Mouse (Mus musculus): ENCODE data around the gene Gm28036. TPM values are rescaled to one million over a fixed set of nuclear protein-coding genes. Genes with fewer than 3 reads are reported as not detected.
A peak's percentile ranks its signal among the peaks of the same experiment; 100 is the strongest.
"Not testable (repeated sequence)": the region's sequence is repeated elsewhere in the genome, so short reads cannot be mapped to it uniquely, and the experiment has no call there.

Gene Gm28036
- total and polyA plus RNA-seq, 2 experiments from 2014 or later: 10.1 to 56.8 TPM

DNA sequence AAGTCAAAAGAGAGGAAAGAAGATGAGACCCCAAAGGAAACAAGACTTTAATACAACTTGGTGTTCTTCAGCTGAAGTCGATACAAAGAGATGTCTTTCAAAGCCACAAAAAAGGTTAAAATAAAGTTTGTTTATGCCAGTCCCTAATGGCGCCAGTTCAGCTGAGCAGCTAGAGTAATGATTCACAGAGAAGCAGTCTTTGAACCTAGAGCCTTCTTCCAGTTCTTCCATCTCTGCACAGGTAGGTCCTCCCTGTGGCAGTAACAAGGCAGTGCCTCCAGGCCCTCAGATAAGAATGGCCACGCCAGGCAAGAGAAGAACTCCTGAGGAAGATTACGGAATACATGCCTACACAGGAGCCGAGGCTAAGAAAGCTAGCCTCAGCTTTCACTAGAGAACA is 3.2 kb downstream of the Gm28036 start:
- H3K36me3 ChIP-seq (ENCODE audit: insufficient read depth, low read length): peaks cover 28% of the 10 kb centered on the region
- H3K9ac ChIP-seq (replicated peaks; ENCODE audit: low read length, poor library complexity, severe bottlenecking): no peak overlapping the region
- no peaks in the 10 kb centered on the region for H3K4me1 ChIP-seq (ENCODE audit: insufficient read depth, low read length)
- H3K27me3 ChIP-seq (ENCODE audit: insufficient read depth, low read length): no peaks in the 10 kb centered on the region
- WGBS: 94% methylated on average over 5 of the region's 5 CpGs
- no peak overlapping the region for H3K4me3 ChIP-seq (ENCODE audit: low read depth, low read length)
- no peak for TF ChIP-seq CTCF (IDR thresholded peaks at IDR 0.05)
- no peak overlapping the region for H3K4me2 ChIP-seq (ENCODE audit: low read depth, low read length, poor library complexity, severe bottlenecking)
- DNase-seq (ENCODE audit: low spot score) (no peak), ATAC-seq (ENCODE audit: low FRiP score) (no peak)
- H3K27ac ChIP-seq (ENCODE audit: low read depth, low read length): no peak overlapping the region
- H3K9me3 ChIP-seq (ENCODE audit: low read length): no peaks in the 10 kb centered on the region

DNA sequence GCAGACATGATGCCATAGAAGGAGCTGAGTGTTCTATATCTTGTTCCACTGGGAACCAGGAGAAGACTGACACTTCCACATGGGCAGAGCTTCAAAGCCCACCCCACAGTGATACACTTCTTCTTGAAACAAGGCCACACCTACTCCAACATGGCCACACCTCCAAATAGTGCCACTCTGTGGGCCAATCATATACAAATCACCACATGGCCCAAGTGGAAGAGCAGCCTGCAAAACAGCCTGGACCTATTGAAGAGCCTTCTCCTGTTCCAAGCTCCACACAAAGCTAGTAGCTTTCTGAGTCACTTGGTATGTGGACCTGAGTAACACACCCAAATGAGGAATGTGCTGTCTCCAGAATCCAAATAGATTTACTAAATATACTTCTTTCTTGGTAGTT is 7.3 kb downstream of the Gm28036 start:
- H3K9ac ChIP-seq (replicated peaks; ENCODE audit: low read length, poor library complexity, severe bottlenecking): no peak overlapping the region
- TF ChIP-seq CTCF (IDR thresholded peaks at IDR 0.05): no peak
- no peaks in the 10 kb centered on the region for H3K9me3 ChIP-seq (ENCODE audit: low read length)
- H3K27ac ChIP-seq (ENCODE audit: low read depth, low read length): no peak overlapping the region
- no peak for DNase-seq (ENCODE audit: low spot score)
- no peak for ATAC-seq (ENCODE audit: low FRiP score)
- peaks cover 8% of the 10 kb centered on the region for H3K36me3 ChIP-seq (ENCODE audit: insufficient read depth, low read length)
- H3K4me2 ChIP-seq (ENCODE audit: low read depth, low read length, poor library complexity, severe bottlenecking): no peak overlapping the region
- H3K4me1 ChIP-seq (ENCODE audit: insufficient read depth, low read length): no peaks in the 10 kb centered on the region
- no peaks in the 10 kb centered on the region for H3K27me3 ChIP-seq (ENCODE audit: insufficient read depth, low read length)
- H3K4me3 ChIP-seq (ENCODE audit: low read depth, low read length): no peak overlapping the region

DNA sequence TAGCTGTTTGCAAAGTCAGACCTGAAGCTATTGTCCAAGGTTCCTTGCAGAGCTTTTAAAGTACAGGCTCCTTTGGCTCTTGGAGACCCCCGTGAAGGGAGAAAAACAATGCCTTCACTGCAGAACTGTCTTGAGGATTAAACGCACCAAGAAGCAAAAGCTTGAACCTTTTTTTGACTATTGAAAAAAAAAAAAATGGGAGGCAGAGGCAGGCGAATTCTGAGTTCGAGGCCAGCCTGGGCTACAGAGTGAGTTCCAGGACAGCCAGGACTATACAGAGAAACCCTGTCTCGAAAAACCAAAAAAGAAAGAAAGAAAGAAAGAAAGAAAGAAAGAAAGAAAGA is 14.8 kb downstream of the Gm28036 start:
- H3K4me1 ChIP-seq (ENCODE audit: insufficient read depth, low read length); ATAC-seq (ENCODE audit: low FRiP score); DNase-seq (ENCODE audit: low spot score); H3K36me3 ChIP-seq (ENCODE audit: insufficient read depth, low read length); H3K9me3 ChIP-seq (ENCODE audit: low read length); H3K9ac ChIP-seq (replicated peaks; ENCODE audit: low read length, poor library complexity, severe bottlenecking); H3K27me3 ChIP-seq (ENCODE audit: insufficient read depth, low read length): not testable (repeated sequence)
- H3K4me3 ChIP-seq (ENCODE audit: low read depth, low read length): peak overlapping the region; percentile 100
- 22% methylated on average over 5 of the region's 5 CpGs for WGBS
- peak overlapping the region; percentile 97 for H3K27ac ChIP-seq (ENCODE audit: low read depth, low read length)
- peak overlapping the region; percentile 43 for H3K4me2 ChIP-seq (ENCODE audit: low read depth, low read length, poor library complexity, severe bottlenecking)

DNA sequence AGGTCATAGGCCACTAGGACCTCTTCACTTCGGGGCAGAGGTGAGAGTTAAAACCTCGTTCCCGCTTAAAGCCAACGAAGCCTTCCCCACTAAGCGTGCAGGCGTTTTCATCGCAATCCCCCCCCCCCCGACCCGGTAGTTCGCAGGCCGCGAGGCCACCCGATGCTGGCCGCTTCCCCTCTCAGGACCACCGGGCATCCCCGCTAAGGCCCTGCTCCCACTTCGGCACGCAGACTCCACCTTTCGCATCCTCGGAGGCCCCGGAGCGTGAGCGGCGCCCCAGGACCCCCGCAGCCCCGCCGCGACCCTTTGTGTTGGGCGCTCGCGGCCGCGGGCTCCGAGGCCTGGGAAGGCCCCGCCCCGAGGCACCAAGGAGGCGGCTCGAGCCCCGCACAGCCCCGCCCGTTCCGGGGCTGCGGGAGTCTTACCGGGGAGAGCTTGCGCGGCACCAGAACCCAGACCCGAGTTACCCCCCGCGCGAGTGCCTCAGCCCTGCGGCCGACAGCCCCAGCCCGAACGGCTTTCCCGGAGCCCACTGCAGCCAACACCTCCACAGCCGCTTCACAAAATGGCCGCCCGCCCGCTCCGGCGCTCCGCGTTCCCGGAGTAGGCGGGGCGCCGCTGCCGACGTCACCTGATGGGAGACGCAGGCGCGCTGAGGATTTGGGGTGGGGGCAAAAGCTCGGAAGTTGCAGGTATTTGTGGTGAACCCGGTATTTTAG is 15.4 kb downstream of the Gm28036 start, which contains the start of the genes Cpne1 and Rbm12:
Gene Cpne1, minus strand, starts transcription at position 608 of the 722 bp plus-strand sequence.
Gene Rbm12, minus strand, starts transcription at position 621 of the 722 bp plus-strand sequence.
- ATAC-seq (ENCODE audit: low FRiP score) (peak; percentile 92), DNase-seq (ENCODE audit: low spot score) (peak; percentile 93)
- Histone ChIP-seq H3K9me3 (ENCODE audit: low read length) (no peaks in the 10 kb centered on the region), H3K4me3 (ENCODE audit: low read depth, low read length) (peak within 1 kb of the TSS; percentile 100), H3K36me3 (ENCODE audit: insufficient read depth, low read length) (no peaks in the 10 kb centered on the region), H3K9ac (replicated peaks; ENCODE audit: low read length, poor library complexity, severe bottlenecking) (peak within 1 kb of the TSS; percentile 99), H3K4me1 (ENCODE audit: insufficient read depth, low read length) (peaks cover 8% of the 10 kb centered on the region; the same call in 1 of the 2 replicates), H3K27me3 (ENCODE audit: insufficient read depth, low read length) (no peaks in the 10 kb centered on the region), H3K27ac (ENCODE audit: low read depth, low read length) (peak within 1 kb of the TSS; percentile 97), H3K4me2 (ENCODE audit: low read depth, low read length, poor library complexity, severe bottlenecking) (peak within 1 kb of the TSS; percentile 44)
- TF ChIP-seq CTCF (IDR thresholded peaks at IDR 0.05): no peak
- under 1% methylated on average over 57 of the region's 74 CpGs for WGBS

DNA sequence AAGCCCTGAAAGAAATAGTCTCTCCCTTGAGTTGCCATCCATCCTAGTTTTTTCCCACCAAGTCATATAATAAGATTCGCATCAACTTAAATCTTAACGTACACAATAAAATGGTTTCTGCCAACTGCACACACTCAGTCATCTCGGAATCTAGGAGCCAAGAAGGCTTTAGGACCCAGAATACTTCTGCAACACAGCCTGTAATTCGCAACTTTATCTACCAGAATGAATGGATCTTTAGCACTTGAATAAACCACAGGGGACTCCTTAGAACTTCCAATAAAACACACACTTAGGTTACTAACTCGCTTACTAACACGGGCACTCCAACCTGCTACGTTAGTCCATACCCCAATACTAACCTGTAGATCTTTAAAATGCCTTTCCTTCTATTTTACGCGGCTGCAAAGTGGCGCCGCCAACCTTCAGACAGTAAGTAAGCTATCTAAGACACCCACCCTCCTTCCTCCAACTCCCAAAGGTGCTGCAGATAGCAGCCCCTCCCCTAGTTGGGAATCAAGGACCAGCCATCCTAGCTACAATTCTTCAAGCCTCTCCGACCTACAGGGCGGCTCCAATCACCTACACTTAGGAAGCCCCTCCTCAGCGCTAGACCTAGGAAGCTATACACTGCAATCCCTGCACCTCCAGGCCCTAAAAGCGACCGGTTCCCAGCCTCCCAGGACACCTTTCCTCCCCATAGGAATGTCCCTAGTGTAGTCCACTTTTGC is 16.1 kb downstream of the Gm28036 start:
- DNase-seq (ENCODE audit: low spot score): peak; percentile 53

DNA sequence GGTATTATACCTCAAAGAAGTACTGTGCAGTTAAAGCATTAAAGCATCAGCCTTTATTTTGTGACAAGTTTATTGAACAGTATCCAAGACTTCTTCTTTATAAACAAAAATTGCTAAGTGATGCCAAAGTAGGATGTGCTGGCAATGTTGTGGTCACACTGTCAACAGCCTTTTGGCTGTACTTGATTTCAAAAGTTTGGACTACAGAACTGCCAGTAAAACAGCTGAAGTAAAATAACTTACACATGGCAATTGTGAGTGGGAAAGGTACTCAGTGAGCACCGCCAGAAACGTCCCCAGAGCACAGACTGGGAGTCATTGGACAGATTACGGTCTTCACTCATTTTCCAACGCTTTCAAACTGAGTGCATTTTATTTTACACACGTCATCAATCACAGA is 35.0 kb downstream of the Gm28036 start:
- Histone ChIP-seq H3K27me3 (ENCODE audit: insufficient read depth, low read length) (no peaks in the 10 kb centered on the region), H3K36me3 (ENCODE audit: insufficient read depth, low read length) (peaks cover 17% of the 10 kb centered on the region), H3K4me2 (ENCODE audit: low read depth, low read length, poor library complexity, severe bottlenecking) (no peak overlapping the region), H3K9me3 (ENCODE audit: low read length) (no peaks in the 10 kb centered on the region), H3K4me3 (ENCODE audit: low read depth, low read length) (no peak overlapping the region), H3K4me1 (ENCODE audit: insufficient read depth, low read length) (no peaks in the 10 kb centered on the region), H3K27ac (ENCODE audit: low read depth, low read length) (no peak overlapping the region), H3K9ac (replicated peaks; ENCODE audit: low read length, poor library complexity, severe bottlenecking) (no peak overlapping the region)
- no peak for DNase-seq (ENCODE audit: low spot score)
- no peak for TF ChIP-seq CTCF (IDR thresholded peaks at IDR 0.05)
- 78% methylated on average over 5 of the region's 5 CpGs for WGBS
- ATAC-seq (ENCODE audit: low FRiP score): no peak

More for the DNA sequence above, 16.1 kb downstream of the Gm28036 start:
- peak overlapping the region; percentile 44 for H3K4me2 ChIP-seq (ENCODE audit: low read depth, low read length, poor library complexity, severe bottlenecking)
- peak overlapping the region; percentile 100 for H3K4me3 ChIP-seq (ENCODE audit: low read depth, low read length)
- H3K9ac ChIP-seq (replicated peaks; ENCODE audit: low read length, poor library complexity, severe bottlenecking): peak overlapping the region; percentile 99
- H3K36me3 ChIP-seq (ENCODE audit: insufficient read depth, low read length): no peaks in the 10 kb centered on the region
- peak; percentile 85; the same call in 1 of the 2 replicates for ATAC-seq (ENCODE audit: low FRiP score)
- H3K27ac ChIP-seq (ENCODE audit: low read depth, low read length): peak overlapping the region; percentile 97
- no peaks in the 10 kb centered on the region for H3K27me3 ChIP-seq (ENCODE audit: insufficient read depth, low read length)
- peak; percentile 17; the same call in 1 of the 2 replicates for TF ChIP-seq CTCF (IDR thresholded peaks at IDR 0.05)
- WGBS: 1% methylated on average over 16 of the region's 16 CpGs
- H3K9me3 ChIP-seq (ENCODE audit: low read length): no peaks in the 10 kb centered on the region
- peaks cover 8% of the 10 kb centered on the region; the same call in 1 of the 2 replicates for H3K4me1 ChIP-seq (ENCODE audit: insufficient read depth, low read length)

All from midbrain, postnatal 0 days (tissue).